Mouse (Mus musculus): ENCODE results near the gene Cysrt1. TPM values are rescaled to one million over a fixed set of nuclear protein-coding genes. Genes with fewer than 3 reads are reported as not detected.

Gene Cysrt1
- polyA plus RNA-seq (2015; fragmentation: Nextera tagmentation; extraction: Ambion mirVana): 0.18 TPM in 1 of 2 replicates, not detected in the other

GRCm38 (mm10) chr2:25242101-25242506, at the start of gene Cysrt1, which contains the start of gene Rnf208:
Gene Cysrt1, minus strand, starts transcription at chr2:25242452.
Gene Rnf208, plus strand, starts transcription at chr2:25242255.

GRCm38 (mm10) chr2:25289651-25290050, 47.4 kb upstream of the Cysrt1 start, which contains the start of gene Lrrc26:
Gene Lrrc26, plus strand, starts transcription at chr2:25289915.

DNA sequence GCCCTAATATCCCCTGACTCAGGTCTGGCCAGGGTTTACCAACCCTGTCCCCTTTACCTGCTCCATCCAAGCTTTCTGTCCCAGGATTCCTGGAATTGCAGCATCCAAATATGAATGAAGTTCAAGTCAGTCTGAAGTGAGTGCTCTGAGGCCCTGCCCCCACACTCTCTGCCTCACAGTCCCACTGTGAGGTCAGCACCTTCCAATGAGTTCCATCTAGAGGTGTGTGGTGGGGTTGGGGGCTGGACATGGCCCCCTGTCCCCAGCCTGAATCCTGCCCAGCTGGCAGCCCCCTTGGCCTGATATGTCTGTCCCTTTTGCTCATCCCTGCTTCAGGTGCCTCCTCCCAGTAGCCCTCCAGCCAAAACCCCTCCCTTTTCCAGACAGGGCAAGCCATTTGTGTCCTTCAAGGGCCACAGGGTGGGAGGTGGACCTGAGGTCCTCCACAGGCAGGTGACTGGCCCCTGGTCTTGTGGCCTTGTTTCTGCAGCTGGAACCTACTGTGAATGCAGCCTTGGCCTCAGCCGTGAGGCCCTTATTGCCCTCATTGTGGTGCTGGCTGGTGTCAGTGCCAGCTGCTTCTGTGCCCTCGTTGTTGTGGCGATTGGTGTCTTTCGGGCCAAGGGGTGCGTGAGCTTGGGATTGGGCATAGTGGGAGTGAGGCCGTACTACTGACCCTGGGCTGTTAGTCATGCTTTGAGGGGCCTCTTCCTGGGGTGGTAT, 45.8 kb upstream of the Cysrt1 start, which contains the start of gene Tmem210:
TSS of gene Tmem210 (plus strand) at position 219 of the 723 bp plus-strand sequence.

GRCm38 (mm10) chr2:25271827-25272511, 29.7 kb upstream of the Cysrt1 start, which contains the start of the genes Ssna1 and Anapc2:
Gene Ssna1, minus strand, starts transcription at chr2:25272438.
Gene Anapc2, plus strand, starts transcription at chr2:25272478.

GRCm38 (mm10) chr2:25262291-25262767, 20.1 kb upstream of the Cysrt1 start, which contains the start of gene Tprn:
Gene Tprn, plus strand, starts transcription at chr2:25262618.

DNA sequence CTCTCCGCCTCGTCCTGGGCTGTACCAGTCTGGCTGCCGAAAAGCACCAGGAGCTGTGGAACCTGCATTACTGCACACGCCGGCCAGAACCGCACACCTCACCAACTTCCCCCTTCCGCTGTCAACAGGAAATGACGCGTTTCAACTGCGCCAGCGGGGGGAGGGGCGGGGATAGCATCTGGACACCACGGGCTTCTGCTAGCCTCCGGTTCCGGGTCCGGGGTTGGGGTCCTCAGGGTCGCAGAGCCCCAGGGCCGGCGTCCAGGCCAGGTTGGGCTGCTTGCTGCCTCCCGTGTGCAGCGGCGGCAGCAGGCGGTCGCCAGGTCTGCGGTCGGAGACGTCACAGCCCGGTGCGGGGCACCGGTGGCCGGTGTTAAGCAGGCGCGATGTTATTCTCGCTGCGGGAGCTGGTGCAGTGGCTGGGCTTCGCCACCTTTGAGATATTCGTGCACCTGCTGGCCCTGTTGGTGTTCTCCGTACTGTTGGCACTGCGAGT, 13.1 kb upstream of the Cysrt1 start, which contains the start of gene Tmem203:
TSS of gene Tmem203 (plus strand) at position 156 of the 496 bp plus-strand sequence.

GRCm38 (mm10) chr2:25246183-25247072, 4.2 kb upstream of the Cysrt1 start, which contains the start of gene AL732309.1:
Gene AL732309.1, minus strand, starts transcription at chr2:25246863.

DNA sequence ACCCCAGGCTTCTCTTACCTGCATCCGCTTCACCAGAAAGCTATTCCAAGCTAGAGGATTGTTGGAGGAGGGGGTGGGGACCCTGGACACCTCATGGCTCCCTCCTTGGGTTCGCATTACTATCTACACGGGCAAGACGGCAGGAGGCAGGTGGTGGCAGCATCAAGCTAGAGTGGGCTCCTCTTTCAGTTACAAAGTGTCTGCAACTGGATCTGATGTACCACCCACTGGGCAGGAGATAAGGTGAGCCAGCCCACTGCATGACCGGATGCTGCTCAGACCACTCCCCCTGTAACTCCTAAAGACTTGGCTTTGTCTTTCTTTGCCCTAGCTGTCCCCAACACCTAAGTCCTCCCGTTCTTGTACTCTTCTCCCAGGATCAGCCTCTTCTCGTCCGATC, 5.6 kb downstream of the Cysrt1 start, which contains the start of gene Rnf224:
TSS of gene Rnf224 (minus strand) at position 174 of the 400 bp plus-strand sequence.

GRCm38 (mm10) chr2:25234050-25234449, 8.2 kb downstream of the Cysrt1 start, which contains the start of gene Slc34a3:
Gene Slc34a3, minus strand, starts transcription at chr2:25234364.

DNA sequence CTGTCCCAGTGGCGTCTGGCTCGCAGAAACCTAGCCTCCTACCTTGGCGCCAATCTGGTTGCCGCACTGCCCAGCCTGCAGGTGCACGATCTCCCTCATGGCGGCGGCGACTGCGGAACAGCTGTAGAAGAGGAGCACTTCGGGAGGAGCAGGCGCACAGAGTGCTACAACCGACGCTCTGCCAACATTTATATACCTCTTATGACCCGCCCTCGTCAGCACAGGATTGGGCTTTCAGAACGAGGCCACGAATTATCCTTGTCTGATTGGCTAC, 17.8 kb downstream of the Cysrt1 start, which contains the start of gene Tubb4b:
TSS of gene Tubb4b (minus strand) at position 211 of the 274 bp plus-strand sequence.

DNA sequence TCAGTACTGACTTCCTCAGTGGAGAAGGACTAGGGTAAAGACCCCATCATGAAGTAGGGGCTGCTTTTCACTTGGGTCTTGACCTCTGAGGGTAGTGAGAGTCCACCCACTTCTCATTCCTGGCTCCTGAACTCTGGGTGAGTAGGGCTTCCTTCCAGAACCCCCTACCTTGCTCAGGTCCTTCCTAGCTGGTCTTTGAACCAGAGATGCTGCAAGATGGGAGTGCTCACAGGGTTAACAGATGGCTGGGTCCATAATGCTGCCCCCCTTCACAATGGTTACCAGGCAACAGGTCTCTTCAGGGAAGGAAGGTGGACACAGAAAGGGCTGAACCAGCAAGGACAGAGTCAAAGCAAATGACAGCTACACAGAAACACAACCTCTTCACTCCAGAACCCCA, 23.8 kb downstream of the Cysrt1 start, which contains the start of gene Fam166a:
TSS of gene Fam166a (plus strand) at position 301 of the 400 bp plus-strand sequence.

DNA sequence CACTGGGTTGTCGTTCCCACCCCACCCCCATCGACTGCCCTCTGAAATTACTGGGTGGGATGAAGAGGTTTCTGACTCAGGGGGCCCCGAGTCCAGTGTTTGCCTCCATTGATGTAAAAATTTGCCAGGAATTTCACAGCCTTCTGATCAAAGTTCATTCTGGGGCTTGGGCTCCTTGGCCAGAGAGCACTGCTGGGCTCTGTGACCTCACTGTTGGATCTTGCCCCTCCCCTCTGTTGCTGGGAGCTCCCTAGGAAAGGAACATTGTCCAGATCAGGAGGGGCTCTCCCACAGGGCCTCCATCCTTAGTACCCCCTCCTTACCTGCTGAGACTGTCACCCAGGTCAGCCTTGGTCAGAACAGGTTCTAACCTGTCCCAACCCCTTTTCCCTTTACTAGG, 27.8 kb downstream of the Cysrt1 start, which contains the start of gene Stpg3:
TSS of gene Stpg3 (minus strand) at position 194 of the 400 bp plus-strand sequence.

GRCm38 (mm10) chr2:25211121-25211670, 31.1 kb downstream of the Cysrt1 start, which contains the start of gene Nelfb:
Gene Nelfb, minus strand, starts transcription at chr2:25211489.

DNA sequence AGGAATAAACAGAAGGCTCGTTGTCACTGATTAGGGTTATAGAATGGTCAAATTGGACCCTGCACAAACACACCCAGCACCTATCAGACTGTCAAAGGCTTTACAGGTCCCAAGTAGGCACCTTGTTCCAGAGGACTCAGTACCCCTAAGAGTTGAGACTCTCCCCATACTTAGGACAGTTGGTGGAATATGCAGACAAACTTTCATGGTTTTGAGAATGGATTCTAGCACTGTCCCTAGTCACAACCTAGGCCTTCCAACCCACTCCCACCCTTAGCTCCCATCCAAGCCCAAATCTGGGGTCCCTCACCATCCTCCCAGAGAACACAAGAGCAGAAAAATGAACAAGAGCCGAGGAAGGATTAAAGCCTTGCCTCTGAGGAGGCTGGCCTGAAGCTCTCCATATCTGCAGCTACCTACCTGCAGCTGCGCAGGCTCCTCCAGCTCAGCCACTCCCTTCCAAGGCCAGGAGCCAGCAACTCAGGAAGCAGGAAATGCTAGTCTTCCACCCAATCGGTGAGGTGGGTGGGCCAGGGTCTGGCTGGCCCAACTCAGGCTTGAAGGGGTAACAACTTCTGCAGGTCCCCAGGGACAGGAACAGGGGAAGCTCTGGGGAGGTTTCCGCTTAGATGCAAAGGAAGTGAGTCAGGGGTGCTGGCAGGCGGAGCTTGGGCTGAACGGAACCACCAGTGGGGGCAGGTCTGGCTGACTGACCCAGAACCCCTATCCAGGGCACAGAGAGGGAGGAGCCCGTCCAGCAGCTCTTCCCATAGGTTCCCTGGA, 45.9 kb downstream of the Cysrt1 start, which contains the start of gene Tor4a:
TSS of gene Tor4a (minus strand) at position 715 of the 783 bp plus-strand sequence.

Other genes with a start within 250 kb of the Cysrt1 start
- 160 and 185 TPM in 2 replicates for gene Nsmf, start 188.1 kb downstream of the Cysrt1 start, polyA plus RNA-seq (2015; fragmentation: Nextera tagmentation; extraction: Ambion mirVana)
- not detected in 2 replicates for gene Entpd8, start 162.1 kb downstream of the Cysrt1 start, polyA plus RNA-seq (2015; fragmentation: Nextera tagmentation; extraction: Ambion mirVana)
- not detected in 2 replicates for gene Noxa1, start 147.3 kb downstream of the Cysrt1 start, polyA plus RNA-seq (2015; fragmentation: Nextera tagmentation; extraction: Ambion mirVana)
- 15.8 TPM in 2 replicates for gene Nrarp, start 61.7 kb downstream of the Cysrt1 start, polyA plus RNA-seq (2015; fragmentation: Nextera tagmentation; extraction: Ambion mirVana)
- gene Tor4a, start 45.6 kb downstream of the Cysrt1 start, polyA plus RNA-seq (2015; fragmentation: Nextera tagmentation; extraction: Ambion mirVana): 1.7 and 2.2 TPM in 2 replicates
- gene Nelfb, start 31.0 kb downstream of the Cysrt1 start, polyA plus RNA-seq (2015; fragmentation: Nextera tagmentation; extraction: Ambion mirVana): 73.6 and 78.9 TPM in 2 replicates
- 0.12 TPM in 1 of 2 replicates, not detected in the other for gene Stpg3, start 27.8 kb downstream of the Cysrt1 start, polyA plus RNA-seq (2015; fragmentation: Nextera tagmentation; extraction: Ambion mirVana)
- 0.53 TPM in 1 of 2 replicates, not detected in the other for gene Fam166a, start 23.7 kb downstream of the Cysrt1 start, polyA plus RNA-seq (2015; fragmentation: Nextera tagmentation; extraction: Ambion mirVana)
- 538 and 555 TPM in 2 replicates for gene Tubb4b, start 17.8 kb downstream of the Cysrt1 start, polyA plus RNA-seq (2015; fragmentation: Nextera tagmentation; extraction: Ambion mirVana)
- not detected in 2 replicates for gene Slc34a3, start 8.1 kb downstream of the Cysrt1 start, polyA plus RNA-seq (2015; fragmentation: Nextera tagmentation; extraction: Ambion mirVana)
- not detected in 2 replicates for gene Rnf224, start 5.7 kb downstream of the Cysrt1 start, polyA plus RNA-seq (2015; fragmentation: Nextera tagmentation; extraction: Ambion mirVana)
- gene Rnf208, start 197 bp downstream of the Cysrt1 start, polyA plus RNA-seq (2015; fragmentation: Nextera tagmentation; extraction: Ambion mirVana): 233 and 275 TPM in 2 replicates
- gene AL732309.1, start 4.4 kb upstream of the Cysrt1 start, polyA plus RNA-seq (2015; fragmentation: Nextera tagmentation; extraction: Ambion mirVana): 2.6 and 3.2 TPM in 2 replicates
- 23.8 and 25.9 TPM in 2 replicates for gene Tmem203, start 13.0 kb upstream of the Cysrt1 start, polyA plus RNA-seq (2015; fragmentation: Nextera tagmentation; extraction: Ambion mirVana)
- gene Tprn, start 20.2 kb upstream of the Cysrt1 start, polyA plus RNA-seq (2015; fragmentation: Nextera tagmentation; extraction: Ambion mirVana): 15.4 and 16.4 TPM in 2 replicates
- gene Ssna1, start 30.0 kb upstream of the Cysrt1 start, polyA plus RNA-seq (2015; fragmentation: Nextera tagmentation; extraction: Ambion mirVana): 166 and 169 TPM in 2 replicates
- 86.3 and 90.8 TPM in 2 replicates for gene Anapc2, start 30.0 kb upstream of the Cysrt1 start, polyA plus RNA-seq (2015; fragmentation: Nextera tagmentation; extraction: Ambion mirVana)
- gene Tmem210, start 45.7 kb upstream of the Cysrt1 start, polyA plus RNA-seq (2015; fragmentation: Nextera tagmentation; extraction: Ambion mirVana): 0.34 TPM in 1 of 2 replicates, not detected in the other
- 0.13 and 0.38 TPM in 2 replicates for gene Lrrc26, start 47.5 kb upstream of the Cysrt1 start, polyA plus RNA-seq (2015; fragmentation: Nextera tagmentation; extraction: Ambion mirVana)
- gene Grin1, start 76.7 kb upstream of the Cysrt1 start, polyA plus RNA-seq (2015; fragmentation: Nextera tagmentation; extraction: Ambion mirVana): 89.6 and 112 TPM in 2 replicates
- gene Man1b1, start 89.9 kb upstream of the Cysrt1 start, polyA plus RNA-seq (2015; fragmentation: Nextera tagmentation; extraction: Ambion mirVana): 46.6 and 48.4 TPM in 2 replicates
- 20.6 and 20.9 TPM in 2 replicates for gene Dpp7, start 113.9 kb upstream of the Cysrt1 start, polyA plus RNA-seq (2015; fragmentation: Nextera tagmentation; extraction: Ambion mirVana)
- gene Uap1l1, start 123.2 kb upstream of the Cysrt1 start, polyA plus RNA-seq (2015; fragmentation: Nextera tagmentation; extraction: Ambion mirVana): 19.7 and 22.7 TPM in 2 replicates
- gene Sapcd2, start 129.9 kb upstream of the Cysrt1 start, polyA plus RNA-seq (2015; fragmentation: Nextera tagmentation; extraction: Ambion mirVana): 16.8 and 18.2 TPM in 2 replicates
- 15.6 and 17.4 TPM in 2 replicates for gene Entpd2, start 153.4 kb upstream of the Cysrt1 start, polyA plus RNA-seq (2015; fragmentation: Nextera tagmentation; extraction: Ambion mirVana)
- 405 and 457 TPM in 2 replicates for gene Npdc1, start 156.9 kb upstream of the Cysrt1 start, polyA plus RNA-seq (2015; fragmentation: Nextera tagmentation; extraction: Ambion mirVana)
- gene Fut7, start 180.8 kb upstream of the Cysrt1 start, polyA plus RNA-seq (2015; fragmentation: Nextera tagmentation; extraction: Ambion mirVana): 0.30 and 0.41 TPM in 2 replicates
- 11.5 and 17.0 TPM in 2 replicates for gene Abca2, start 186.3 kb upstream of the Cysrt1 start, polyA plus RNA-seq (2015; fragmentation: Nextera tagmentation; extraction: Ambion mirVana)
- gene Clic3, start 214.4 kb upstream of the Cysrt1 start, polyA plus RNA-seq (2015; fragmentation: Nextera tagmentation; extraction: Ambion mirVana): 1.3 and 1.8 TPM in 2 replicates
- 131 and 140 TPM in 2 replicates for gene Paxx, start 218.6 kb upstream of the Cysrt1 start, polyA plus RNA-seq (2015; fragmentation: Nextera tagmentation; extraction: Ambion mirVana)
- gene Ptgds, start 227.6 kb upstream of the Cysrt1 start, polyA plus RNA-seq (2015; fragmentation: Nextera tagmentation; extraction: Ambion mirVana): 1,109 and 2,669 TPM in 2 replicates